Mouse (Mus musculus) limb, embryonic 12.5 days (tissue): ENCODE measurements around the gene Shcbp1l. TPM values are rescaled to one million over a fixed set of nuclear protein-coding genes. Genes with fewer than 3 reads are reported as not detected.
"Not testable (repeated sequence)": the region's sequence is repeated elsewhere in the genome, so short reads cannot be mapped to it uniquely, and the experiment has no call there.

Experiments
- ATAC-seq: fragments of 200-750 bp; cut with Nextera tagmentation; 2 replicates; pipeline ENCODE4 v1.8.0; 2017; ENCODE audit warnings: low read depth, moderate TSS enrichment; ENCODE audit not compliant: insufficient number of reproducible peaks, insufficient read depth, low FRiP score, low TSS enrichment
- H3K27ac ChIP-seq: fragments of 300-500 bp; sonication (generic); 2 replicates; pipeline ENCODE4 v1.5.1; 2016; ENCODE audit warnings: mild to moderate bottlenecking, moderate library complexity
- H3K27me3 ChIP-seq: fragments of 300-500 bp; sonication (generic); 2 replicates; pipeline ENCODE4 v1.6.1; 2016; ENCODE audit warnings: mild to moderate bottlenecking, moderate library complexity
- H3K36me3 ChIP-seq: fragments of 300-500 bp; sonication (generic); 2 replicates; pipeline ENCODE4 v1.6.1; 2016; ENCODE audit warnings: mild to moderate bottlenecking, moderate library complexity
- H3K4me1 ChIP-seq: fragments of 300-500 bp; sonication (generic); replicated peaks from 2 replicates; pipeline ENCODE4 v1.6.1; 2016
- H3K4me2 ChIP-seq: fragments of 300-500 bp; sonication (generic); 2 replicates; pipeline ENCODE4 v1.6.1; 2016; ENCODE audit warnings: mild to moderate bottlenecking, moderate library complexity
- H3K4me3 ChIP-seq: fragments of 300-500 bp; sonication (generic); replicated peaks from 2 replicates; pipeline ENCODE4 v1.5.1; 2016; ENCODE audit warnings: mild to moderate bottlenecking
- H3K9ac ChIP-seq: fragments of 300-500 bp; sonication (generic); replicated peaks from 2 replicates; pipeline ENCODE4 v1.6.1; 2016; ENCODE audit warnings: mild to moderate bottlenecking, moderate library complexity
- H3K9me3 ChIP-seq: fragments of 300-500 bp; sonication (generic); 2 replicates; pipeline ENCODE4 v1.6.1; 2016; ENCODE audit warnings: mild to moderate bottlenecking, moderate library complexity
- WGBS: fragments of 180-500 bp; shearing (Covaris S2); methylation state at CpG from one replicate; pipeline ENCODE4 v1.1.7; 2016; 5-methylcytosine and 5-hydroxymethylcytosine counted together
- polyA plus RNA-seq: library from polyadenylated mRNA; unstranded; fragments of >200 nt; fragmentation: Nextera tagmentation; extraction: Ambion mirVana; gene quantifications from 2 replicates; pipeline ENCODE4 v1.2.1, GENCODE M21; 2016

Shcbp1l gene
- polyA plus RNA-seq: 0.24 and 0.36 TPM in 2 replicates

GRCm38 (mm10) chr1:153424770-153425584 is at the start of gene Shcbp1l:
Gene Shcbp1l, plus strand, starts transcription at chr1:153425162.
- Histone ChIP-seq H3K27ac (no peak within 1 kb of the TSS), H3K4me2 (peak within 1 kb of the TSS; percentile 94), H3K9me3 (no peaks in the 10 kb centered on the region), H3K27me3 (peaks cover 39% of the 10 kb centered on the region), H3K9ac (peak within 1 kb of the TSS; percentile 56), H3K4me1 (peaks cover 14% of the 10 kb centered on the region), H3K4me3 (peak within 1 kb of the TSS; percentile 54), H3K36me3 (no peaks in the 10 kb centered on the region)
- peak; percentile 86 for ATAC-seq
- WGBS: 3% methylated on average over 60 of the region's 60 CpGs

GRCm38 (mm10) chr1:153376446-153376845 is 48.5 kb upstream of the Shcbp1l start:
- H3K36me3 ChIP-seq: no peaks in the 10 kb centered on the region
- no peak for ATAC-seq
- H3K4me2 ChIP-seq: no peak overlapping the region
- H3K4me1 ChIP-seq: no peaks in the 10 kb centered on the region
- no peak overlapping the region for H3K27ac ChIP-seq
- no peaks in the 10 kb centered on the region for H3K9me3 ChIP-seq
- H3K4me3 ChIP-seq: no peak overlapping the region
- no peaks in the 10 kb centered on the region for H3K27me3 ChIP-seq
- H3K9ac ChIP-seq: no peak overlapping the region
- 47% methylated on average over 6 of the region's 6 CpGs for WGBS

- H3K4me1 ChIP-seq: no peaks in the 10 kb centered on the region
- 74% methylated on average over 6 of the region's 6 CpGs for WGBS
- no peak overlapping the region for H3K27ac ChIP-seq
- H3K36me3 ChIP-seq: no peaks in the 10 kb centered on the region
- no peak overlapping the region for H3K4me2 ChIP-seq
- H3K4me3 ChIP-seq: no peak overlapping the region
- H3K9ac ChIP-seq: no peak overlapping the region
- no peak for ATAC-seq
- H3K9me3 ChIP-seq: no peaks in the 10 kb centered on the region
- no peaks in the 10 kb centered on the region for H3K27me3 ChIP-seq
These were observed 46.4 kb upstream of the Shcbp1l start for GRCm38 (mm10) chr1:153378587-153378986.

- H3K27ac ChIP-seq: no peak overlapping the region
- no peaks in the 10 kb centered on the region for H3K27me3 ChIP-seq
- no peak for ATAC-seq
- H3K9me3 ChIP-seq: no peaks in the 10 kb centered on the region
- H3K36me3 ChIP-seq: no peaks in the 10 kb centered on the region
- H3K4me2 ChIP-seq: no peak overlapping the region
- H3K9ac ChIP-seq: no peak overlapping the region
- H3K4me3 ChIP-seq: no peak overlapping the region
- WGBS: 78% methylated on average over 5 of the region's 5 CpGs
- H3K4me1 ChIP-seq: no peaks in the 10 kb centered on the region
These were observed 45.1 kb upstream of the Shcbp1l start for GRCm38 (mm10) chr1:153379832-153380231.

- Histone ChIP-seq H3K36me3 (no peaks in the 10 kb centered on the region), H3K4me3 (no peak overlapping the region), H3K27ac (no peak overlapping the region), H3K27me3 (no peaks in the 10 kb centered on the region), H3K9ac (no peak overlapping the region), H3K9me3 (no peaks in the 10 kb centered on the region), H3K4me2 (no peak overlapping the region), H3K4me1 (no peaks in the 10 kb centered on the region)
- ATAC-seq: no peak
- WGBS: 89% methylated on average over 9 of the region's 9 CpGs
These were observed 44.1 kb upstream of the Shcbp1l start for GRCm38 (mm10) chr1:153380746-153381282.

GRCm38 (mm10) chr1:153385081-153385480 is 39.9 kb upstream of the Shcbp1l start:
- H3K27me3 ChIP-seq: no peaks in the 10 kb centered on the region
- no peak for ATAC-seq

GRCm38 (mm10) chr1:153385661-153386060 is 39.3 kb upstream of the Shcbp1l start:
- H3K36me3 ChIP-seq, H3K4me3 ChIP-seq, ATAC-seq, H3K4me2 ChIP-seq, H3K9me3 ChIP-seq, H3K9ac ChIP-seq, H3K4me1 ChIP-seq, H3K27me3 ChIP-seq, H3K27ac ChIP-seq: not testable (repeated sequence)
- 82% methylated on average over 5 of the region's 5 CpGs for WGBS

More at GRCm38 (mm10) chr1:153385081-153385480, 39.9 kb upstream of the Shcbp1l start:
- H3K9ac ChIP-seq: no peak overlapping the region
- H3K4me3 ChIP-seq: no peak overlapping the region
- no peaks in the 10 kb centered on the region for H3K36me3 ChIP-seq
- no peaks in the 10 kb centered on the region for H3K9me3 ChIP-seq
- no peaks in the 10 kb centered on the region for H3K4me1 ChIP-seq
- H3K27ac ChIP-seq: no peak overlapping the region
- WGBS: 70% methylated on average over 6 of the region's 6 CpGs
- no peak overlapping the region for H3K4me2 ChIP-seq

GRCm38 (mm10) chr1:153386271-153387069 is 38.5 kb upstream of the Shcbp1l start:
- H3K4me2 ChIP-seq: no peak overlapping the region
- no peak overlapping the region for H3K9ac ChIP-seq
- no peaks in the 10 kb centered on the region for H3K27me3 ChIP-seq
- no peaks in the 10 kb centered on the region for H3K9me3 ChIP-seq
- H3K27ac ChIP-seq: no peak overlapping the region
- no peak overlapping the region for H3K4me3 ChIP-seq
- no peaks in the 10 kb centered on the region for H3K4me1 ChIP-seq
- no peaks in the 10 kb centered on the region for H3K36me3 ChIP-seq
- ATAC-seq: peak; percentile 79
- 55% methylated on average over 25 of the region's 25 CpGs for WGBS

GRCm38 (mm10) chr1:153395706-153396105 is 29.3 kb upstream of the Shcbp1l start:
- H3K9me3 ChIP-seq, H3K4me1 ChIP-seq, ATAC-seq, H3K9ac ChIP-seq, H3K4me2 ChIP-seq, H3K4me3 ChIP-seq, H3K27me3 ChIP-seq, H3K27ac ChIP-seq, H3K36me3 ChIP-seq: not testable (repeated sequence)
- WGBS: 87% methylated on average over 4 of the region's 4 CpGs

- Histone ChIP-seq H3K4me3 (no peak overlapping the region), H3K4me1 (no peaks in the 10 kb centered on the region), H3K27me3 (no peaks in the 10 kb centered on the region), H3K27ac (no peak overlapping the region), H3K4me2 (no peak overlapping the region), H3K9me3 (peaks cover 4% of the 10 kb centered on the region; the same call in 1 of the 2 replicates), H3K36me3 (no peaks in the 10 kb centered on the region), H3K9ac (no peak overlapping the region)
- peak; percentile 47; the same call in 1 of the 2 replicates for ATAC-seq
- WGBS: 4% methylated on average over 7 of the region's 7 CpGs
These were observed 23.2 kb upstream of the Shcbp1l start for GRCm38 (mm10) chr1:153401765-153402164.

GRCm38 (mm10) chr1:153407641-153408040 is 17.3 kb upstream of the Shcbp1l start:
- not testable (repeated sequence) for ATAC-seq, H3K27ac ChIP-seq, H3K36me3 ChIP-seq, H3K4me2 ChIP-seq, H3K9me3 ChIP-seq, H3K27me3 ChIP-seq, H3K9ac ChIP-seq, H3K4me3 ChIP-seq, H3K4me1 ChIP-seq
- 80% methylated on average over 11 of the region's 11 CpGs for WGBS
